Mouse (Mus musculus) kidney, adult 2 months (tissue): ENCODE data around the gene Egfl7.

ENCODE experiments used
- CTCF ChIP-seq: fragments of 200-500 bp; conservative IDR thresholded peaks from 2 replicates; pipeline ENCODE4 v1.5.1; 2011; ENCODE audit warnings: low read depth, mild to moderate bottlenecking, control low read depth, low read length, moderate library complexity, mixed read lengths; ENCODE audit not compliant: insufficient read depth, insufficient read length
- POLR2A ChIP-seq: fragments of 200-500 bp; IDR thresholded peaks from one replicate; pipeline ENCODE4 v1.6.1; 2011; ENCODE audit warnings: low read depth, low read length, control low read depth

GRCm38 (mm10) chr2:26625419-26625818 lies 45.6 kb downstream of the Egfl7 start:
- TF ChIP-seq CTCF: no peak
- no peak for TF ChIP-seq POLR2A
